Mouse (Mus musculus): ENCODE results near the gene Brms1. TPM values are rescaled to one million over a fixed set of nuclear protein-coding genes. Genes with fewer than 3 reads are reported as not detected.

Gene Brms1
- total and polyA plus RNA-seq, 3 experiments, result 22.8 to 50.9 (median 36.3) TPM

GRCm38 (mm10) chr19:5097521-5098362, 56.6 kb downstream of the Brms1 start:
- Histone ChIP-seq H3K36me3 (replicated peaks in 1 of 2; ENCODE audit: control insufficient read depth in 1 of 2, insufficient read depth in 1 of 2, low read length in 1 of 2) (peaks cover 35 to 55% of the 10 kb centered on the region in 2 experiments), H3K9me3 (replicated peaks; ENCODE audit: low read length) (no peaks in the 10 kb centered on the region), H3K9ac (ENCODE audit: insufficient read depth, low read depth) (peak overlapping the region; percentile 58), H3K4me2 (ENCODE audit: insufficient read depth, low read depth, poor library complexity, severe bottlenecking) (peak overlapping the region; percentile 72), H3K27ac (ENCODE audit: insufficient read depth, low read depth) (no peak overlapping the region), H3K79me2 (replicated peaks; ENCODE audit: control insufficient read depth, extremely low read depth, insufficient read depth, poor library complexity, severe bottlenecking) (no peaks in the 10 kb centered on the region), H3K4me1 (ENCODE audit: control insufficient read depth in 1 of 2, insufficient read depth in 2 of 2) (peaks cover 10% of the 10 kb centered on the region in 2 experiments; a peak in 3 of 4 replicates), H3K4me3 (replicated peaks in 1 of 3; ENCODE audit: low read depth in 2 of 3, low read length in 2 of 3, poor library complexity in 1 of 3) (peak overlapping the region in 1 of 3 experiments; percentile 34), H3K27me3 (replicated peaks) (no peaks in the 10 kb centered on the region)
- dilution Hi-C loops (cut with MboI; ENCODE audit: extremely low pct_ligation_motif_present, extremely low pct_unique_long_range_greater_than_20kb, low sequenced_read_pairs) (no loop called here), in situ Hi-C loops (cut with MboI; ENCODE audit: low pct_ligation_motif_present, low pct_unique_long_range_greater_than_20kb, low sequenced_read_pairs) (no loop called here)
- no peak for DNase-seq (ENCODE audit: extremely low read depth)
- TF ChIP-seq CHD2 (IDR thresholded peaks at IDR 0.05; ENCODE audit: low read length) (0 out of 2 replicates have a peak, but pooled peaks have one; percentile 3), ZMIZ1 (IDR thresholded peaks at IDR 0.05; ENCODE audit: low read depth, low read length) (0 out of 2 replicates have a peak, but pooled peaks have one; percentile 44), USF2 (conservative IDR thresholded peaks at IDR 0.05; ENCODE audit: low read depth, low read length) (no peak), ZNF384 (IDR thresholded peaks at IDR 0.05; ENCODE audit: low read depth, low read length) (no peak), ZKSCAN1 (IDR thresholded peaks at IDR 0.05; ENCODE audit: borderline replicate concordance, low read depth, low read length) (no peak), MYC (IDR thresholded peaks at IDR 0.05; ENCODE audit: low read depth, low read length) (no peak), GABPA (IDR thresholded peaks at IDR 0.05; ENCODE audit: insufficient replicate concordance, low read depth, low read length) (no peak)

DNA sequence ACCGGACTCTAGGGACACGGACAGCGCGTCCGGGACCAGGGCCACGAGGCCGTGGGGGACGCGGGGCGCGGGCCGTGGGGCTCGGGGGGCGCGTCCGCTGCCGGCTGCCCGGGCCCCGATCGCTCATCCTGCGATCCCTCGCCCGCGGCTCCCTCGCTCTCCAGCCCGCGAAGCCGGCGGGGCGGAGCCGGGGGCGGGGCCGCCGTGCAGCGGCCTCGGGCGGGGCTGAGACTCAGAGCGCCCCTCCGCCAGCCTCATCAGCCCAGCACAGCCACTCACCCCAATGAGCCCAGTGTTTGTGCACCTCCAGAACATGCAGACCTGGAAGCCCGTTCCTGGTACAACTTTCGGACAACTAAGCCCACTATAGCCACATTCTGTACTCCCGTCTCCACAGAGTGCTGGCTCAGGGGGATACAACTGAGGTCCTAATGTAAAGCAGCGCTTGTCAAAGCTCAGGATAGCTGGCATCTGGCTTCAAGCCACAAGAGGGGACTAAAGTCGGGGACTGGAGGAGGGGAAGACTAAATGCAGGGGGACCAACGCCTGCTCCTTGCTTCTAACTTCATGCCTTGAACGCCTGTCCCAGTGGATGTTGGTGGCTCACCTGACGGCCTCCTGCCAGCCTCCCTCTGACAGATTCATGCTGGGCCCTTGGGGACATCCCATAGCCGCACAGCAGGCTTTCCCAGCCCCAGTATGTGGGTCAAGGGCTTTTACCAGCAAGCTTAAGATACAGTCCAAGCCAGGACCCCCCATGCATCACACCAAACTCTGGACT, 57.4 kb downstream of the Brms1 start, which contains the start of gene Cnih2:
Gene Cnih2 (minus strand): TSS at position 159 of the 781 bp plus-strand sequence.
- no peaks in the 10 kb centered on the region for H3K9me3 ChIP-seq (replicated peaks; ENCODE audit: low read length)
- TF ChIP-seq TBP (conservative IDR thresholded peaks at IDR 0.05; ENCODE audit: low read depth, low read length) (no peak), CHD2 (IDR thresholded peaks at IDR 0.05; ENCODE audit: low read length) (no peak), CTCF (conservative IDR thresholded peaks at IDR 0.05 in 1 of 2, IDR thresholded peaks at IDR 0.05 in 1 of 2; ENCODE audit: low read depth in 2 of 2, low read length in 2 of 2) (no peak), MEF2A (IDR thresholded peaks at IDR 0.05; ENCODE audit: borderline replicate concordance, low read depth, low read length) (no peak), PAX5 (IDR thresholded peaks at IDR 0.05; ENCODE audit: low read length) (no peak), BHLHE40 (IDR thresholded peaks at IDR 0.05; ENCODE audit: low read depth, low read length) (no peak), MYC (IDR thresholded peaks at IDR 0.05; ENCODE audit: low read depth, low read length) (no peak), MXI1 (IDR thresholded peaks at IDR 0.05; ENCODE audit: low read depth, low read length) (no peak)
- no peak for DNase-seq (ENCODE audit: extremely low read depth)
- peak within 1 kb of the TSS; percentile 72 for H3K4me2 ChIP-seq (ENCODE audit: insufficient read depth, low read depth, poor library complexity, severe bottlenecking)
- H3K36me3 ChIP-seq (replicated peaks in 1 of 2; ENCODE audit: control insufficient read depth in 1 of 2, insufficient read depth in 1 of 2, low read length in 1 of 2), result peaks cover 38 to 55% of the 10 kb centered on the region in 2 experiments
- H3K4me3 ChIP-seq (replicated peaks in 1 of 3; ENCODE audit: low read depth in 2 of 3, low read length in 2 of 3, poor library complexity in 1 of 3), result peak within 1 kb of the TSS in 1 of 3 experiments; percentile 34
- H3K9ac ChIP-seq (ENCODE audit: insufficient read depth, low read depth), result peak within 1 kb of the TSS; percentile 58
- H3K4me1 ChIP-seq (ENCODE audit: control insufficient read depth in 1 of 2, insufficient read depth in 2 of 2), result peaks cover 10% of the 10 kb centered on the region in 2 experiments; a peak in 3 of 4 replicates
- no peaks in the 10 kb centered on the region for H3K79me2 ChIP-seq (replicated peaks; ENCODE audit: control insufficient read depth, extremely low read depth, insufficient read depth, poor library complexity, severe bottlenecking)
- no peaks in the 10 kb centered on the region for H3K27me3 ChIP-seq (replicated peaks)
- no peak within 1 kb of the TSS for H3K27ac ChIP-seq (ENCODE audit: insufficient read depth, low read depth)
- in situ Hi-C loops (cut with MboI; ENCODE audit: low pct_ligation_motif_present, low pct_unique_long_range_greater_than_20kb, low sequenced_read_pairs), result no loop called here
- dilution Hi-C loops (cut with MboI; ENCODE audit: extremely low pct_ligation_motif_present, extremely low pct_unique_long_range_greater_than_20kb, low sequenced_read_pairs), result no loop called here

Other genes with a start within 250 kb of the Brms1 start
Only the 20 nearest of the 24 such genes appear.
- gene Ccs, start 202.0 kb upstream of the Brms1 start, total RNA-seq (2012; rRNA removed), result 42.1 and 42.6 TPM in 2 replicates
- 25.6 and 30.7 TPM in 2 replicates for gene Ccs, start 202.0 kb upstream of the Brms1 start, total RNA-seq (2014; rRNA removed)
- 32.0 and 39.1 TPM in 2 replicates for gene Ccs, start 202.0 kb upstream of the Brms1 start, polyA plus RNA-seq (2012; ENCODE audit: insufficient read length, low read depth)
- not detected in 2 replicates for gene Ccdc87, start 202.0 kb upstream of the Brms1 start, total RNA-seq (2012; rRNA removed)
- not detected in 2 replicates for gene Ccdc87, start 202.0 kb upstream of the Brms1 start, total RNA-seq (2014; rRNA removed)
- not detected in 2 replicates for gene Ccdc87, start 202.0 kb upstream of the Brms1 start, polyA plus RNA-seq (2012; ENCODE audit: insufficient read length, low read depth)
- gene Ctsf, start 186.2 kb upstream of the Brms1 start, total RNA-seq (2012; rRNA removed), result not detected in 2 replicates
- not detected in 2 replicates for gene Ctsf, start 186.2 kb upstream of the Brms1 start, total RNA-seq (2014; rRNA removed)
- gene Ctsf, start 186.2 kb upstream of the Brms1 start, polyA plus RNA-seq (2012; ENCODE audit: insufficient read length, low read depth), result not detected in 2 replicates
- gene Actn3, start 163.4 kb upstream of the Brms1 start, total RNA-seq (2012; rRNA removed), result 0.34 and 0.67 TPM in 2 replicates
- gene Actn3, start 163.4 kb upstream of the Brms1 start, total RNA-seq (2014; rRNA removed), result 0.32 TPM in 1 of 2 replicates, not detected in the other
- gene Actn3, start 163.4 kb upstream of the Brms1 start, polyA plus RNA-seq (2012; ENCODE audit: insufficient read length, low read depth), result 0.37 and 0.41 TPM in 2 replicates
- 8.0 and 8.4 TPM in 2 replicates for gene Zdhhc24, start 162.7 kb upstream of the Brms1 start, total RNA-seq (2012; rRNA removed)
- 4.5 and 5.0 TPM in 2 replicates for gene Zdhhc24, start 162.7 kb upstream of the Brms1 start, total RNA-seq (2014; rRNA removed)
- 4.7 and 5.0 TPM in 2 replicates for gene Zdhhc24, start 162.7 kb upstream of the Brms1 start, polyA plus RNA-seq (2012; ENCODE audit: insufficient read length, low read depth)
- gene Bbs1, start 134.7 kb upstream of the Brms1 start, total RNA-seq (2012; rRNA removed), result 2.7 and 3.0 TPM in 2 replicates
- gene Bbs1, start 134.7 kb upstream of the Brms1 start, total RNA-seq (2014; rRNA removed), result 2.0 and 3.1 TPM in 2 replicates
- 2.1 and 2.8 TPM in 2 replicates for gene Bbs1, start 134.7 kb upstream of the Brms1 start, polyA plus RNA-seq (2012; ENCODE audit: insufficient read length, low read depth)
- gene Dpp3, start 113.1 kb upstream of the Brms1 start, total RNA-seq (2012; rRNA removed), result 89.7 and 109 TPM in 2 replicates
- gene Dpp3, start 113.1 kb upstream of the Brms1 start, total RNA-seq (2014; rRNA removed), result 74.0 and 79.6 TPM in 2 replicates
- gene Dpp3, start 113.1 kb upstream of the Brms1 start, polyA plus RNA-seq (2012; ENCODE audit: insufficient read length, low read depth), result 97.3 and 100.0 TPM in 2 replicates
- gene Peli3, start 98.2 kb upstream of the Brms1 start, total RNA-seq (2012; rRNA removed), result 0.42 TPM in 1 of 2 replicates, not detected in the other
- 0.07 TPM in 1 of 2 replicates, not detected in the other for gene Peli3, start 98.2 kb upstream of the Brms1 start, total RNA-seq (2014; rRNA removed)
- not detected in 2 replicates for gene Peli3, start 98.2 kb upstream of the Brms1 start, polyA plus RNA-seq (2012; ENCODE audit: insufficient read length, low read depth)
- 74.0 and 100 TPM in 2 replicates for gene Mrpl11, start 79.2 kb upstream of the Brms1 start, total RNA-seq (2012; rRNA removed)
- gene Mrpl11, start 79.2 kb upstream of the Brms1 start, total RNA-seq (2014; rRNA removed), result 160 and 171 TPM in 2 replicates
- 101 and 102 TPM in 2 replicates for gene Mrpl11, start 79.2 kb upstream of the Brms1 start, polyA plus RNA-seq (2012; ENCODE audit: insufficient read length, low read depth)
- gene Npas4, start 51.0 kb upstream of the Brms1 start, total RNA-seq (2012; rRNA removed), result not detected in 2 replicates
- gene Npas4, start 51.0 kb upstream of the Brms1 start, total RNA-seq (2014; rRNA removed), result not detected in 2 replicates
- gene Npas4, start 51.0 kb upstream of the Brms1 start, polyA plus RNA-seq (2012; ENCODE audit: insufficient read length, low read depth), result not detected in 2 replicates
- gene Slc29a2, start 17.5 kb upstream of the Brms1 start, total RNA-seq (2012; rRNA removed), result 4.2 and 6.7 TPM in 2 replicates
- 0.96 and 2.1 TPM in 2 replicates for gene Slc29a2, start 17.5 kb upstream of the Brms1 start, total RNA-seq (2014; rRNA removed)
- gene Slc29a2, start 17.5 kb upstream of the Brms1 start, polyA plus RNA-seq (2012; ENCODE audit: insufficient read length, low read depth), result 5.6 and 6.6 TPM in 2 replicates
- gene B4gat1, start 2.5 kb upstream of the Brms1 start, total RNA-seq (2012; rRNA removed), result 9.8 and 12.1 TPM in 2 replicates
- 6.9 and 7.7 TPM in 2 replicates for gene B4gat1, start 2.5 kb upstream of the Brms1 start, total RNA-seq (2014; rRNA removed)
- 5.2 and 5.6 TPM in 2 replicates for gene B4gat1, start 2.5 kb upstream of the Brms1 start, polyA plus RNA-seq (2012; ENCODE audit: insufficient read length, low read depth)
- gene AC124502.3, start 2.5 kb upstream of the Brms1 start, total RNA-seq (2012; rRNA removed), result 1.3 and 2.1 TPM in 2 replicates
- 0.15 and 0.22 TPM in 2 replicates for gene AC124502.3, start 2.5 kb upstream of the Brms1 start, total RNA-seq (2014; rRNA removed)
- 0.29 TPM in 1 of 2 replicates, not detected in the other for gene AC124502.3, start 2.5 kb upstream of the Brms1 start, polyA plus RNA-seq (2012; ENCODE audit: insufficient read length, low read depth)
- gene Rin1, start 9.1 kb downstream of the Brms1 start, total RNA-seq (2012; rRNA removed), result 0.47 and 0.92 TPM in 2 replicates
- 0.13 and 0.30 TPM in 2 replicates for gene Rin1, start 9.1 kb downstream of the Brms1 start, total RNA-seq (2014; rRNA removed)
- 0.74 and 0.89 TPM in 2 replicates for gene Rin1, start 9.1 kb downstream of the Brms1 start, polyA plus RNA-seq (2012; ENCODE audit: insufficient read length, low read depth)
- gene Cd248, start 26.7 kb downstream of the Brms1 start, total RNA-seq (2012; rRNA removed), result not detected in 2 replicates
- not detected in 2 replicates for gene Cd248, start 26.7 kb downstream of the Brms1 start, total RNA-seq (2014; rRNA removed)
- not detected in 2 replicates for gene Cd248, start 26.7 kb downstream of the Brms1 start, polyA plus RNA-seq (2012; ENCODE audit: insufficient read length, low read depth)
- gene Tmem151a, start 44.2 kb downstream of the Brms1 start, total RNA-seq (2012; rRNA removed), result not detected in 2 replicates
- not detected in 2 replicates for gene Tmem151a, start 44.2 kb downstream of the Brms1 start, total RNA-seq (2014; rRNA removed)
- not detected in 2 replicates for gene Tmem151a, start 44.2 kb downstream of the Brms1 start, polyA plus RNA-seq (2012; ENCODE audit: insufficient read length, low read depth)
- gene Yif1a, start 47.2 kb downstream of the Brms1 start, total RNA-seq (2012; rRNA removed), result 62.6 and 65.0 TPM in 2 replicates
- gene Yif1a, start 47.2 kb downstream of the Brms1 start, total RNA-seq (2014; rRNA removed), result 63.6 and 72.4 TPM in 2 replicates
- gene Yif1a, start 47.2 kb downstream of the Brms1 start, polyA plus RNA-seq (2012; ENCODE audit: insufficient read length, low read depth), result 33.1 and 39.0 TPM in 2 replicates
- gene Cnih2, start 57.2 kb downstream of the Brms1 start, total RNA-seq (2012; rRNA removed), result 0.55 and 0.72 TPM in 2 replicates
- gene Cnih2, start 57.2 kb downstream of the Brms1 start, total RNA-seq (2014; rRNA removed), result 0.23 TPM in 1 of 2 replicates, not detected in the other
- 1.7 and 2.2 TPM in 2 replicates for gene Cnih2, start 57.2 kb downstream of the Brms1 start, polyA plus RNA-seq (2012; ENCODE audit: insufficient read length, low read depth)
- gene Rab1b, start 65.7 kb downstream of the Brms1 start, total RNA-seq (2012; rRNA removed), result 78.4 and 90.6 TPM in 2 replicates
- 76.3 and 88.3 TPM in 2 replicates for gene Rab1b, start 65.7 kb downstream of the Brms1 start, total RNA-seq (2014; rRNA removed)
- 80.5 and 87.1 TPM in 2 replicates for gene Rab1b, start 65.7 kb downstream of the Brms1 start, polyA plus RNA-seq (2012; ENCODE audit: insufficient read length, low read depth)
- 7.9 and 9.5 TPM in 2 replicates for gene Klc2, start 77.2 kb downstream of the Brms1 start, total RNA-seq (2012; rRNA removed)
- gene Klc2, start 77.2 kb downstream of the Brms1 start, total RNA-seq (2014; rRNA removed), result 4.8 and 5.9 TPM in 2 replicates
- gene Klc2, start 77.2 kb downstream of the Brms1 start, polyA plus RNA-seq (2012; ENCODE audit: insufficient read length, low read depth), result 9.5 and 12.0 TPM in 2 replicates

All from CH12.LX (cell line).